Mouse (Mus musculus) midbrain, embryonic 13.5 days (tissue): ENCODE results near the gene Myadm. TPM values are rescaled to one million over a fixed set of nuclear protein-coding genes. Genes with fewer than 3 reads are reported as not detected.

Experiments
- ATAC-seq: fragments of 200-750 bp; cut with Nextera tagmentation; 2 replicates; pipeline ENCODE4 v1.8.0; 2017; ENCODE audit warnings: mild to moderate bottlenecking, moderate TSS enrichment, moderate library complexity
- H3K27ac ChIP-seq: fragments of 300-500 bp; sonication (generic); 2 replicates; pipeline ENCODE4 v1.5.1; 2015; ENCODE audit warnings: inconsistent platforms, mild to moderate bottlenecking, moderate library complexity
- H3K27me3 ChIP-seq: fragments of 300-500 bp; sonication (generic); 2 replicates; pipeline ENCODE4 v1.6.1; 2015; ENCODE audit warnings: mild to moderate bottlenecking, inconsistent platforms
- H3K36me3 ChIP-seq: fragments of 300-500 bp; sonication (generic); 2 replicates; pipeline ENCODE4 v1.6.1; 2015; ENCODE audit warnings: mild to moderate bottlenecking, inconsistent platforms
- H3K4me1 ChIP-seq: fragments of 300-500 bp; sonication (generic); replicated peaks from 2 replicates; pipeline ENCODE4 v1.6.1; 2015; ENCODE audit warnings: inconsistent platforms
- H3K4me2 ChIP-seq: fragments of 300-500 bp; sonication (generic); replicated peaks from 2 replicates; pipeline ENCODE4 v1.6.1; 2015; ENCODE audit warnings: moderate library complexity, mild to moderate bottlenecking, inconsistent platforms
- H3K4me3 ChIP-seq: fragments of 300-500 bp; sonication (generic); replicated peaks from 2 replicates; pipeline ENCODE4 v1.5.1; 2015; ENCODE audit warnings: mild to moderate bottlenecking, inconsistent platforms
- H3K9ac ChIP-seq: fragments of 300-500 bp; sonication (generic); replicated peaks from 2 replicates; pipeline ENCODE4 v1.6.1; 2015; ENCODE audit warnings: mild to moderate bottlenecking, inconsistent platforms
- H3K9me3 ChIP-seq: fragments of 300-500 bp; sonication (generic); 2 replicates; pipeline ENCODE4 v1.6.1; 2016; ENCODE audit warnings: mild to moderate bottlenecking, inconsistent platforms
- WGBS: fragments of 180-500 bp; shearing (Covaris S2); methylation state at CpG from one replicate; pipeline ENCODE4 v1.1.7; 2015; 5-methylcytosine and 5-hydroxymethylcytosine counted together
- polyA plus RNA-seq: library from polyadenylated mRNA; unstranded; fragments of >200 nt; fragmentation: Nextera tagmentation; extraction: Ambion mirVana; gene quantifications from 2 replicates; pipeline ENCODE4 v1.2.1, GENCODE M21; 2015

The Myadm gene
- polyA plus RNA-seq, 1 experiment from 2014 or later, result 23.8 TPM

GRCm38 (mm10) chr7:3329776-3330546 is 41.1 kb downstream of the Myadm start:
- peak overlapping the region; percentile 37 for H3K4me2 ChIP-seq
- no peaks in the 10 kb centered on the region for H3K9me3 ChIP-seq
- H3K4me3 ChIP-seq, result 0 out of 2 replicates have a peak overlapping the region, but pooled peaks have one; percentile 14
- H3K4me1 ChIP-seq, result peaks cover 27% of the 10 kb centered on the region
- H3K27me3 ChIP-seq, result peaks cover 17% of the 10 kb centered on the region
- no peaks in the 10 kb centered on the region for H3K36me3 ChIP-seq
- no peak overlapping the region for H3K9ac ChIP-seq
- no peak overlapping the region for H3K27ac ChIP-seq
- WGBS, result 23% methylated on average over 31 of the region's 31 CpGs
- ATAC-seq, result peak; percentile 25

- H3K4me2 ChIP-seq, result peak overlapping the region; percentile 71
- ATAC-seq, result peak; percentile 12
- WGBS, result 51% methylated on average over 6 of the region's 6 CpGs
- peak overlapping the region; percentile 60 for H3K4me3 ChIP-seq
- H3K27ac ChIP-seq, result no peak overlapping the region
- no peak overlapping the region; the same call in 1 of the 2 replicates for H3K9ac ChIP-seq
- H3K4me1 ChIP-seq, result peaks cover 31% of the 10 kb centered on the region
- H3K9me3 ChIP-seq, result no peaks in the 10 kb centered on the region
- H3K27me3 ChIP-seq, result peaks cover 17% of the 10 kb centered on the region
- H3K36me3 ChIP-seq, result no peaks in the 10 kb centered on the region
Observed at GRCm38 (mm10) chr7:3331171-3331570, 42.3 kb downstream of the Myadm start.

- peak overlapping the region; percentile 93 for H3K27ac ChIP-seq
- H3K36me3 ChIP-seq, result no peaks in the 10 kb centered on the region
- H3K4me2 ChIP-seq, result peak overlapping the region; percentile 71
- H3K9ac ChIP-seq, result peak overlapping the region; percentile 83
- H3K4me3 ChIP-seq, result peak overlapping the region; percentile 60
- under 1% methylated on average over 26 of the region's 27 CpGs for WGBS
- H3K9me3 ChIP-seq, result no peaks in the 10 kb centered on the region
- H3K27me3 ChIP-seq, result peaks cover 17% of the 10 kb centered on the region
- peaks cover 31% of the 10 kb centered on the region for H3K4me1 ChIP-seq
- peak; percentile 94 for ATAC-seq
Observed at GRCm38 (mm10) chr7:3331581-3332223, 42.8 kb downstream of the Myadm start.

GRCm38 (mm10) chr7:3332224-3332615 is 43.3 kb downstream of the Myadm start:
- H3K27me3 ChIP-seq, result peaks cover 17% of the 10 kb centered on the region
- peak overlapping the region; percentile 93 for H3K27ac ChIP-seq
- WGBS, result 0% methylated on average over 4 of the region's 4 CpGs
- H3K4me3 ChIP-seq, result peak overlapping the region; percentile 60
- H3K36me3 ChIP-seq, result no peaks in the 10 kb centered on the region
- peaks cover 31% of the 10 kb centered on the region for H3K4me1 ChIP-seq
- peak; percentile 18 for ATAC-seq
- H3K9me3 ChIP-seq, result no peaks in the 10 kb centered on the region
- peak overlapping the region; percentile 83 for H3K9ac ChIP-seq
- H3K4me2 ChIP-seq, result peak overlapping the region; percentile 71

GRCm38 (mm10) chr7:3332619-3333521 is 44.0 kb downstream of the Myadm start, which contains the start of gene Cacng7:
Gene Cacng7, plus strand, starts transcription at chr7:3332955.
- ATAC-seq, result peak; percentile 65
- H3K4me1 ChIP-seq, result peaks cover 31% of the 10 kb centered on the region
- H3K9ac ChIP-seq, result peak within 1 kb of the TSS; percentile 83
- no peaks in the 10 kb centered on the region for H3K9me3 ChIP-seq
- no peaks in the 10 kb centered on the region for H3K36me3 ChIP-seq
- H3K4me3 ChIP-seq, result peak within 1 kb of the TSS; percentile 60
- under 1% methylated on average over 64 of the region's 65 CpGs for WGBS
- peaks cover 17% of the 10 kb centered on the region for H3K27me3 ChIP-seq
- H3K4me2 ChIP-seq, result peak within 1 kb of the TSS; percentile 71
- H3K27ac ChIP-seq, result peak within 1 kb of the TSS; percentile 93

- no peak for ATAC-seq
- Histone ChIP-seq H3K27me3 (peaks cover 17% of the 10 kb centered on the region), H3K9me3 (no peaks in the 10 kb centered on the region), H3K4me3 (peak overlapping the region; percentile 60), H3K4me1 (peaks cover 31% of the 10 kb centered on the region), H3K4me2 (peak overlapping the region; percentile 71), H3K9ac (peak overlapping the region; percentile 83), H3K36me3 (peaks cover 7% of the 10 kb centered on the region), H3K27ac (peak overlapping the region; percentile 93; the same call in 1 of the 2 replicates)
- WGBS, result 3% methylated on average over 5 of the region's 5 CpGs
Observed at GRCm38 (mm10) chr7:3333542-3333941, 44.7 kb downstream of the Myadm start.

GRCm38 (mm10) chr7:3336412-3336811 is 47.5 kb downstream of the Myadm start:
- no peak for ATAC-seq
- H3K4me1 ChIP-seq, result peaks cover 20% of the 10 kb centered on the region
- H3K27me3 ChIP-seq, result no peaks in the 10 kb centered on the region
- no peak overlapping the region for H3K27ac ChIP-seq
- H3K4me2 ChIP-seq, result no peak overlapping the region
- no peak overlapping the region for H3K4me3 ChIP-seq
- H3K36me3 ChIP-seq, result peaks cover 31% of the 10 kb centered on the region
- 66% methylated on average over 17 of the region's 17 CpGs for WGBS
- H3K9me3 ChIP-seq, result no peaks in the 10 kb centered on the region
- no peak overlapping the region for H3K9ac ChIP-seq

GRCm38 (mm10) chr7:3338286-3338935 is 49.5 kb downstream of the Myadm start:
- no peak for ATAC-seq
- 85% methylated on average over 11 of the region's 11 CpGs for WGBS
- no peaks in the 10 kb centered on the region for H3K27me3 ChIP-seq

GRCm38 (mm10) chr7:3339010-3339409 is 50.1 kb downstream of the Myadm start:
- Histone ChIP-seq H3K4me1 (peaks cover 9% of the 10 kb centered on the region), H3K36me3 (peaks cover 55% of the 10 kb centered on the region), H3K4me3 (no peak overlapping the region), H3K4me2 (no peak overlapping the region), H3K27me3 (no peaks in the 10 kb centered on the region), H3K27ac (no peak overlapping the region), H3K9ac (no peak overlapping the region), H3K9me3 (no peaks in the 10 kb centered on the region)
- ATAC-seq, result no peak
- 93% methylated on average over 11 of the region's 11 CpGs for WGBS

More at GRCm38 (mm10) chr7:3338286-3338935, 49.5 kb downstream of the Myadm start:
- Histone ChIP-seq H3K36me3 (peaks cover 49% of the 10 kb centered on the region), H3K4me1 (peaks cover 15% of the 10 kb centered on the region), H3K4me2 (no peak overlapping the region), H3K9me3 (no peaks in the 10 kb centered on the region), H3K27ac (no peak overlapping the region), H3K9ac (no peak overlapping the region), H3K4me3 (no peak overlapping the region)

GRCm38 (mm10) chr7:3343861-3344260 is 55.0 kb downstream of the Myadm start:
- H3K27ac ChIP-seq, result no peak overlapping the region
- 0 out of 2 replicates have a peak, but pooled peaks cover 3% of the 10 kb centered on the region for H3K27me3 ChIP-seq
- no peak for ATAC-seq
- no peak overlapping the region for H3K4me2 ChIP-seq
- H3K4me1 ChIP-seq, result peaks cover 7% of the 10 kb centered on the region
- H3K4me3 ChIP-seq, result no peak overlapping the region
- H3K36me3 ChIP-seq, result peaks cover 88% of the 10 kb centered on the region
- 94% methylated on average over 3 of the region's 3 CpGs for WGBS
- no peak overlapping the region for H3K9ac ChIP-seq
- no peaks in the 10 kb centered on the region for H3K9me3 ChIP-seq

- no peak overlapping the region for H3K9ac ChIP-seq
- no peak overlapping the region for H3K4me2 ChIP-seq
- H3K36me3 ChIP-seq, result peaks cover 92% of the 10 kb centered on the region
- H3K4me1 ChIP-seq, result peaks cover 7% of the 10 kb centered on the region
- 0 out of 2 replicates have a peak, but pooled peaks cover 3% of the 10 kb centered on the region for H3K27me3 ChIP-seq
- H3K4me3 ChIP-seq, result no peak overlapping the region
- H3K27ac ChIP-seq, result no peak overlapping the region
- H3K9me3 ChIP-seq, result no peaks in the 10 kb centered on the region
- 94% methylated on average over 3 of the region's 3 CpGs for WGBS
- ATAC-seq, result no peak
Observed at GRCm38 (mm10) chr7:3345301-3345700, 56.4 kb downstream of the Myadm start.
